Mouse (Mus musculus) brown adipose tissue, adult 24 weeks (tissue): Measurements from ENCODE around the gene H2-DMb2. TPM values are rescaled to one million over a fixed set of nuclear protein-coding genes. Genes with fewer than 3 reads are reported as not detected.

Experiments
- H3K27ac ChIP-seq: fragments of 200-500 bp; replicated peaks from 2 replicates; pipeline ENCODE4 v1.5.1; 2012; ENCODE audit warnings: low read depth, mild to moderate bottlenecking, low read length
- H3K4me1 ChIP-seq: fragments of 200-500 bp; 2 replicates; pipeline ENCODE4 v1.6.1; 2012; ENCODE audit warnings: low read length, mixed read lengths; ENCODE audit not compliant: control insufficient read depth, insufficient read depth, insufficient read length
- H3K4me3 ChIP-seq: fragments of 200-500 bp; 2 replicates; pipeline ENCODE4 v1.5.1; 2012; ENCODE audit warnings: low read depth, mild to moderate bottlenecking, low read length, moderate library complexity; ENCODE audit not compliant: insufficient read depth
- polyA plus RNA-seq: library from polyadenylated mRNA; stranded (reverse); fragments of >200 nt; gene quantifications from 2 replicates; pipeline ENCODE4 v1.2.4, GENCODE M21; 2012; ENCODE audit not compliant: missing spikeins, insufficient read depth, insufficient read length

The H2-DMb2 gene
- polyA plus RNA-seq, 1 experiment = not detected

GRCm38 (mm10) chr17:34196941-34197894, 54.1 kb downstream of the H2-DMb2 start, which contains the start of gene Psmb8:
TSS of gene Psmb8 (plus strand) at chr17:34197721.
- peak within 1 kb of the TSS; percentile 85 for H3K4me3 ChIP-seq
- H3K4me1 ChIP-seq = no peaks in the 10 kb centered on the region; the same call in 1 of the 2 replicates
- H3K27ac ChIP-seq = peak within 1 kb of the TSS; percentile 58

- H3K27ac ChIP-seq = peak overlapping the region; percentile 58
- H3K4me1 ChIP-seq = no peaks in the 10 kb centered on the region; the same call in 1 of the 2 replicates
- peak overlapping the region; percentile 85 for H3K4me3 ChIP-seq
These were observed 54.9 kb downstream of the H2-DMb2 start for GRCm38 (mm10) chr17:34197904-34198520.

- H3K4me3 ChIP-seq = peak overlapping the region; percentile 85
- peak overlapping the region; percentile 58 for H3K27ac ChIP-seq
- H3K4me1 ChIP-seq = no peaks in the 10 kb centered on the region; the same call in 1 of the 2 replicates
These were observed 55.4 kb downstream of the H2-DMb2 start for GRCm38 (mm10) chr17:34198521-34198912.

- H3K4me1 ChIP-seq = no peaks in the 10 kb centered on the region; the same call in 1 of the 2 replicates
- peak overlapping the region; percentile 58; the same call in 1 of the 2 replicates for H3K27ac ChIP-seq
- peak overlapping the region; percentile 85 for H3K4me3 ChIP-seq
These were observed 56.0 kb downstream of the H2-DMb2 start for GRCm38 (mm10) chr17:34199050-34199619.

- Histone ChIP-seq H3K27ac (no peak overlapping the region), H3K4me1 (no peaks in the 10 kb centered on the region; the same call in 1 of the 2 replicates), H3K4me3 (no peak overlapping the region)
These were observed 56.9 kb downstream of the H2-DMb2 start for GRCm38 (mm10) chr17:34200047-34200446.

- H3K27ac ChIP-seq = no peak overlapping the region
- no peaks in the 10 kb centered on the region; the same call in 1 of the 2 replicates for H3K4me1 ChIP-seq
- no peak overlapping the region for H3K4me3 ChIP-seq
These were observed 57.8 kb downstream of the H2-DMb2 start for GRCm38 (mm10) chr17:34200772-34201505.

Other genes with a start within 250 kb of the H2-DMb2 start
- gene Platr17, start 238.2 kb upstream of the H2-DMb2 start, polyA plus RNA-seq = not detected in 2 replicates
- gene Daxx, start 233.9 kb upstream of the H2-DMb2 start, polyA plus RNA-seq = 13.6 and 26.9 TPM in 2 replicates
- gene Tapbp, start 227.4 kb upstream of the H2-DMb2 start, polyA plus RNA-seq = 75.7 and 99.3 TPM in 2 replicates
- gene Zbtb22, start 227.4 kb upstream of the H2-DMb2 start, polyA plus RNA-seq = 9.5 and 11.1 TPM in 2 replicates
- 16.4 and 20.2 TPM in 2 replicates for gene Rgl2, start 213.8 kb upstream of the H2-DMb2 start, polyA plus RNA-seq
- gene Pfdn6, start 203.0 kb upstream of the H2-DMb2 start, polyA plus RNA-seq = 83.2 and 131 TPM in 2 replicates
- gene Wdr46, start 202.6 kb upstream of the H2-DMb2 start, polyA plus RNA-seq = 6.6 and 10.1 TPM in 2 replicates
- 2.2 and 2.4 TPM in 2 replicates for gene B3galt4, start 191.8 kb upstream of the H2-DMb2 start, polyA plus RNA-seq
- 23.9 and 29.3 TPM in 2 replicates for gene Vps52, start 187.5 kb upstream of the H2-DMb2 start, polyA plus RNA-seq
- gene Rps18, start 187.3 kb upstream of the H2-DMb2 start, polyA plus RNA-seq = 635 and 763 TPM in 2 replicates
- gene H2-K1, start 143.0 kb upstream of the H2-DMb2 start, polyA plus RNA-seq = 394 and 673 TPM in 2 replicates
- 10.2 and 10.3 TPM in 2 replicates for gene Ring1, start 118.6 kb upstream of the H2-DMb2 start, polyA plus RNA-seq
- 214 and 236 TPM in 2 replicates for gene H2-Ke6, start 115.2 kb upstream of the H2-DMb2 start, polyA plus RNA-seq
- 40.0 and 44.7 TPM in 2 replicates for gene Slc39a7, start 111.6 kb upstream of the H2-DMb2 start, polyA plus RNA-seq
- gene Rxrb, start 111.5 kb upstream of the H2-DMb2 start, polyA plus RNA-seq = 23.6 and 38.7 TPM in 2 replicates
- gene Col11a2, start 103.9 kb upstream of the H2-DMb2 start, polyA plus RNA-seq = 0.38 and 1.0 TPM in 2 replicates
- not detected in 2 replicates for gene H2-Oa, start 51.0 kb upstream of the H2-DMb2 start, polyA plus RNA-seq
- 6.9 and 10.5 TPM in 2 replicates for gene H2-DMa, start 23.8 kb upstream of the H2-DMb2 start, polyA plus RNA-seq
- 82.7 and 86.3 TPM in 2 replicates for gene Brd2, start 20.7 kb upstream of the H2-DMb2 start, polyA plus RNA-seq
- gene H2-DMb1, start 9.8 kb downstream of the H2-DMb2 start, polyA plus RNA-seq = 11.1 and 14.7 TPM in 2 replicates
- 5.5 and 6.9 TPM in 2 replicates for gene Tap1, start 44.2 kb downstream of the H2-DMb2 start, polyA plus RNA-seq
- gene Psmb9, start 44.5 kb downstream of the H2-DMb2 start, polyA plus RNA-seq = 17.4 and 34.6 TPM in 2 replicates
- gene Psmb8, start 54.4 kb downstream of the H2-DMb2 start, polyA plus RNA-seq = 20.2 and 21.9 TPM in 2 replicates
- 23.5 and 27.7 TPM in 2 replicates for gene Tap2, start 60.2 kb downstream of the H2-DMb2 start, polyA plus RNA-seq
- gene H2-Ob, start 95.6 kb downstream of the H2-DMb2 start, polyA plus RNA-seq = 0.55 and 2.1 TPM in 2 replicates
- gene H2-Ab1, start 114.4 kb downstream of the H2-DMb2 start, polyA plus RNA-seq = 71.7 and 90.6 TPM in 2 replicates
- 181 and 183 TPM in 2 replicates for gene H2-Aa, start 144.5 kb downstream of the H2-DMb2 start, polyA plus RNA-seq
- 93.0 and 109 TPM in 2 replicates for gene H2-Eb1, start 162.6 kb downstream of the H2-DMb2 start, polyA plus RNA-seq
- not detected in 2 replicates for gene H2-Eb2, start 182.4 kb downstream of the H2-DMb2 start, polyA plus RNA-seq
- 0.67 TPM in 1 of 2 replicates, not detected in the other for gene Btnl2, start 211.5 kb downstream of the H2-DMb2 start, polyA plus RNA-seq
- gene Btnl1, start 233.8 kb downstream of the H2-DMb2 start, polyA plus RNA-seq = not detected in 2 replicates